Mouse (Mus musculus): ENCODE results near the gene Vmn2r115.
"Not testable (repeated sequence)": the region's sequence is repeated elsewhere in the genome, so short reads cannot be mapped to it uniquely, and the experiment has no call there.

DNA sequence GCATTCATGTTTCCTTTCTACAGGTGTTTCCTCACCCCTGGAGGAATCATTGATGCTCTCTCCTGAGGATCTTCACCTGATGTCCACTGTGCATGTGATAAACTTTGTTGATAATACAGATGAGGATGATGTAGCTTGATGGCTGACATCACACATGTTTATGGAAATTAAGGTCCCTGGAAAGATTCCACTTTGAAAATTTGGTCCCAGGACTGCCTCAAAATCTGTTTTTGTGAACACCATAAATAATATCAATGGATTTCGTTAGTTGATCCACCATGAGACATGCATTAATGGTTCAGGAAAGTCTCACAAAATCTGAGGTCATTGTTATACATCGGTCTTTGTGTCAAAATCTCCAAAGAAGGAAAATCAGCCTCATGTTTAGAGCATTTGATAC lies 31.1 kb upstream of the Vmn2r115 start, which contains the start of gene Vmn2r114:
- not testable (repeated sequence) for TF ChIP-seq CTCF (IDR thresholded peaks at IDR 0.05; ENCODE audit: insufficient read depth, low read length); POLR2A (IDR thresholded peaks at IDR 0.05; ENCODE audit: borderline replicate concordance, extremely low read depth, low read depth, low read length)

Measured in lung, adult 2 months (tissue).